Mouse (Mus musculus) bone marrow, adult 2 months (tissue): ENCODE results near the gene Tulp3.

Source experiments
- CTCF ChIP-seq: fragments of 200-500 bp; IDR thresholded peaks from 2 replicates; pipeline ENCODE4 v1.5.1; 2011; ENCODE audit warnings: low read length, control low read depth; ENCODE audit not compliant: control insufficient read depth, insufficient read depth
- POLR2A ChIP-seq: fragments of 200-500 bp; IDR thresholded peaks from 2 replicates; pipeline ENCODE4 v1.6.1; 2011; ENCODE audit warnings: low read depth, mild to moderate bottlenecking, control low read depth, low read length, borderline replicate concordance; ENCODE audit not compliant: control insufficient read depth

DNA sequence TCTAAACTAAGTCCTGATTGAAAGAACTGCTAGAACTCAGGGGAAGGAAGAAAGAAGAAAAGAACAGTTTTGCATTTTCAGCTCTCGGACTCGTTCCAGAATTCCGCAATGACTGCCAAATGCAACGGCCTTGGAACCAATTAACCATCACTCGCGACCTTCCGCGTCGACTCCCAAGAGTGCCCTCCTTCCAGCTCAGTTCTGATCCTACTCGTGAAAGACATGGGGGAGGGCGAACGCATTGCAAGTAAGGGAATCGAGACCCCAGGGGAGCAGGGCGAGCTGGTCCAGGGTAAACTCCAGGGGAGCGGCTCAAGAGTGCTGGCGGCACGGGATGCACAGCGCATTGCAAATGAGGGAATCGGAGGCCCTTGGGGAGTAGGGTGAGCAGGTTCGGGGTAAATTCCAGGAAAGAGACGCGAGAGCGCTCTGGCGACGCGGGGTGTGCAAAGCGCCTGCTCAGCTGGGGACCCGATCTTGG, 410 bp downstream of the Tulp3 start:
- TF ChIP-seq POLR2A: no peak
- no peak for TF ChIP-seq CTCF
